Mouse (Mus musculus) forebrain, embryonic 13.5 days (tissue): Measurements from ENCODE around the gene Prlr. TPM values are rescaled to one million over a fixed set of nuclear protein-coding genes. Genes with fewer than 3 reads are reported as not detected.

ENCODE experiments used
- ATAC-seq: fragments of 200-750 bp; cut with Nextera tagmentation; 2 replicates; pipeline ENCODE4 v1.8.0; 2017
- H3K27ac ChIP-seq: fragments of 300-500 bp; sonication (generic); 2 replicates; pipeline ENCODE4 v1.5.1; 2015; ENCODE audit warnings: inconsistent platforms, mild to moderate bottlenecking, moderate library complexity
- H3K27me3 ChIP-seq: fragments of 300-500 bp; sonication (generic); 2 replicates; pipeline ENCODE4 v1.6.1; 2015; ENCODE audit warnings: mild to moderate bottlenecking, inconsistent platforms
- H3K36me3 ChIP-seq: fragments of 300-500 bp; sonication (generic); 2 replicates; pipeline ENCODE4 v1.6.1; 2015; ENCODE audit warnings: mild to moderate bottlenecking, inconsistent platforms; ENCODE audit not compliant: poor library complexity, severe bottlenecking
- H3K4me1 ChIP-seq: fragments of 300-500 bp; sonication (generic); 2 replicates; pipeline ENCODE4 v1.6.1; 2015; ENCODE audit warnings: inconsistent platforms
- H3K4me2 ChIP-seq: fragments of 300-500 bp; sonication (generic); 2 replicates; pipeline ENCODE4 v1.6.1; 2015; ENCODE audit warnings: inconsistent platforms, mild to moderate bottlenecking, moderate library complexity
- H3K4me3 ChIP-seq: fragments of 300-500 bp; sonication (generic); 2 replicates; pipeline ENCODE4 v1.5.1; 2015; ENCODE audit warnings: mild to moderate bottlenecking, inconsistent platforms
- H3K9ac ChIP-seq: fragments of 300-500 bp; sonication (generic); 2 replicates; pipeline ENCODE4 v1.6.1; 2015; ENCODE audit warnings: mild to moderate bottlenecking, inconsistent platforms
- H3K9me3 ChIP-seq: fragments of 300-500 bp; sonication (generic); replicated peaks from 2 replicates; pipeline ENCODE4 v1.6.1; 2016; ENCODE audit warnings: inconsistent platforms
- WGBS: fragments of 180-500 bp; shearing (Covaris S2); methylation state at CpG from one replicate; pipeline ENCODE4 v1.1.7; 2015; 5-methylcytosine and 5-hydroxymethylcytosine counted together
- polyA plus RNA-seq: library from polyadenylated mRNA; unstranded; fragments of >200 nt; fragmentation: Nextera tagmentation; extraction: Ambion mirVana; gene quantifications from 2 replicates; pipeline ENCODE4 v1.2.1, GENCODE M21; 2015

Prlr gene
- polyA plus RNA-seq, 1 experiment from 2014 or later, result 0.32 TPM

GRCm38 (mm10) chr15:10240228-10240795 is 63.3 kb downstream of the Prlr start:
- H3K9me3 ChIP-seq, result no peaks in the 10 kb centered on the region
- no peaks in the 10 kb centered on the region for H3K27me3 ChIP-seq
- 88% methylated on average over 5 of the region's 5 CpGs for WGBS
- H3K4me2 ChIP-seq, result no peak overlapping the region
- H3K27ac ChIP-seq, result no peak overlapping the region
- H3K4me1 ChIP-seq, result no peaks in the 10 kb centered on the region
- no peaks in the 10 kb centered on the region for H3K36me3 ChIP-seq
- no peak overlapping the region for H3K9ac ChIP-seq
- no peak overlapping the region for H3K4me3 ChIP-seq
- ATAC-seq, result no peak

- H3K9me3 ChIP-seq, result no peaks in the 10 kb centered on the region
- no peaks in the 10 kb centered on the region for H3K36me3 ChIP-seq
- no peak for ATAC-seq
- no peak overlapping the region for H3K4me2 ChIP-seq
- H3K27ac ChIP-seq, result no peak overlapping the region
- H3K4me1 ChIP-seq, result no peaks in the 10 kb centered on the region
- no peak overlapping the region for H3K4me3 ChIP-seq
- no peaks in the 10 kb centered on the region for H3K27me3 ChIP-seq
- no peak overlapping the region for H3K9ac ChIP-seq
These were observed 65.2 kb downstream of the Prlr start for GRCm38 (mm10) chr15:10242250-10242649.

- 89% methylated on average over 4 of the region's 4 CpGs for WGBS
- no peak for ATAC-seq
These were observed 72.2 kb downstream of the Prlr start for GRCm38 (mm10) chr15:10249285-10249684.

GRCm38 (mm10) chr15:10250784-10251183 is 73.7 kb downstream of the Prlr start:
- ATAC-seq, result no peak
- no peaks in the 10 kb centered on the region for H3K4me1 ChIP-seq
- H3K36me3 ChIP-seq, result no peaks in the 10 kb centered on the region
- no peak overlapping the region for H3K4me2 ChIP-seq
- H3K27me3 ChIP-seq, result no peaks in the 10 kb centered on the region
- no peak overlapping the region for H3K9ac ChIP-seq
- H3K27ac ChIP-seq, result no peak overlapping the region
- 86% methylated on average over 6 of the region's 6 CpGs for WGBS
- no peaks in the 10 kb centered on the region for H3K9me3 ChIP-seq
- H3K4me3 ChIP-seq, result no peak overlapping the region

More at GRCm38 (mm10) chr15:10249285-10249684, 72.2 kb downstream of the Prlr start:
- Histone ChIP-seq H3K4me3 (no peak overlapping the region), H3K27me3 (no peaks in the 10 kb centered on the region), H3K9me3 (no peaks in the 10 kb centered on the region), H3K4me2 (no peak overlapping the region), H3K4me1 (no peaks in the 10 kb centered on the region), H3K9ac (no peak overlapping the region), H3K27ac (no peak overlapping the region), H3K36me3 (no peaks in the 10 kb centered on the region)

GRCm38 (mm10) chr15:10252526-10252925 is 75.5 kb downstream of the Prlr start:
- Histone ChIP-seq H3K27me3 (no peaks in the 10 kb centered on the region), H3K27ac (no peak overlapping the region), H3K9ac (no peak overlapping the region), H3K4me2 (no peak overlapping the region), H3K4me1 (no peaks in the 10 kb centered on the region), H3K4me3 (no peak overlapping the region), H3K9me3 (no peaks in the 10 kb centered on the region), H3K36me3 (no peaks in the 10 kb centered on the region)
- no peak for ATAC-seq
- 13% methylated on average over 1 of the region's 1 CpGs for WGBS

GRCm38 (mm10) chr15:10262219-10262618 is 85.2 kb downstream of the Prlr start:
- Histone ChIP-seq H3K9ac (no peak overlapping the region), H3K36me3 (no peaks in the 10 kb centered on the region), H3K4me3 (no peak overlapping the region), H3K4me2 (no peak overlapping the region), H3K9me3 (no peaks in the 10 kb centered on the region), H3K27ac (no peak overlapping the region), H3K27me3 (no peaks in the 10 kb centered on the region), H3K4me1 (no peaks in the 10 kb centered on the region)
- whole genome bisulfite sequencing, result 98% methylated on average over 2 of the region's 2 CpGs
- ATAC-seq, result no peak

GRCm38 (mm10) chr15:10262641-10263040 is 85.6 kb downstream of the Prlr start:
- Histone ChIP-seq H3K36me3 (no peaks in the 10 kb centered on the region), H3K9ac (no peak overlapping the region), H3K27me3 (no peaks in the 10 kb centered on the region), H3K27ac (no peak overlapping the region), H3K9me3 (no peaks in the 10 kb centered on the region), H3K4me2 (no peak overlapping the region), H3K4me3 (no peak overlapping the region), H3K4me1 (no peaks in the 10 kb centered on the region)
- no peak for ATAC-seq
- 96% methylated on average over 1 of the region's 1 CpGs for WGBS

- no peaks in the 10 kb centered on the region for H3K4me1 ChIP-seq
- no peak overlapping the region for H3K9ac ChIP-seq
- WGBS, result 78% methylated on average over 3 of the region's 3 CpGs
- no peak overlapping the region for H3K4me2 ChIP-seq
- no peaks in the 10 kb centered on the region for H3K27me3 ChIP-seq
- H3K36me3 ChIP-seq, result no peaks in the 10 kb centered on the region
- no peaks in the 10 kb centered on the region for H3K9me3 ChIP-seq
- no peak overlapping the region for H3K4me3 ChIP-seq
- no peak for ATAC-seq
- no peak overlapping the region for H3K27ac ChIP-seq
These were observed 86.4 kb downstream of the Prlr start for GRCm38 (mm10) chr15:10263420-10263819.

GRCm38 (mm10) chr15:10264885-10265284 is 87.8 kb downstream of the Prlr start:
- WGBS, result 72% methylated on average over 5 of the region's 5 CpGs
- no peak overlapping the region for H3K4me3 ChIP-seq
- no peaks in the 10 kb centered on the region for H3K27me3 ChIP-seq
- H3K36me3 ChIP-seq, result no peaks in the 10 kb centered on the region
- H3K9ac ChIP-seq, result no peak overlapping the region
- H3K9me3 ChIP-seq, result no peaks in the 10 kb centered on the region
- ATAC-seq, result peak; percentile 45; the same call in 1 of the 2 replicates
- no peak overlapping the region for H3K4me2 ChIP-seq
- H3K4me1 ChIP-seq, result no peaks in the 10 kb centered on the region
- H3K27ac ChIP-seq, result no peak overlapping the region

GRCm38 (mm10) chr15:10267251-10267650 is 90.2 kb downstream of the Prlr start:
- H3K4me1 ChIP-seq, result no peaks in the 10 kb centered on the region
- H3K4me3 ChIP-seq, result no peak overlapping the region
- WGBS, result 59% methylated on average over 3 of the region's 3 CpGs
- no peak overlapping the region for H3K9ac ChIP-seq
- H3K27ac ChIP-seq, result no peak overlapping the region
- H3K4me2 ChIP-seq, result no peak overlapping the region
- no peaks in the 10 kb centered on the region for H3K9me3 ChIP-seq
- H3K36me3 ChIP-seq, result no peaks in the 10 kb centered on the region
- ATAC-seq, result no peak
- no peaks in the 10 kb centered on the region for H3K27me3 ChIP-seq

GRCm38 (mm10) chr15:10276386-10276785 is 99.3 kb downstream of the Prlr start:
- Histone ChIP-seq H3K9me3 (no peaks in the 10 kb centered on the region), H3K4me1 (no peaks in the 10 kb centered on the region), H3K4me2 (no peak overlapping the region), H3K27ac (no peak overlapping the region), H3K9ac (no peak overlapping the region), H3K4me3 (no peak overlapping the region), H3K36me3 (no peaks in the 10 kb centered on the region), H3K27me3 (no peaks in the 10 kb centered on the region)
- ATAC-seq, result no peak

- H3K27me3 ChIP-seq, result no peaks in the 10 kb centered on the region
- WGBS, result 83% methylated on average over 4 of the region's 4 CpGs
- no peaks in the 10 kb centered on the region for H3K9me3 ChIP-seq
- no peak for ATAC-seq
- no peak overlapping the region for H3K4me3 ChIP-seq
- no peak overlapping the region for H3K9ac ChIP-seq
- no peak overlapping the region for H3K27ac ChIP-seq
- no peaks in the 10 kb centered on the region for H3K36me3 ChIP-seq
- H3K4me2 ChIP-seq, result no peak overlapping the region
- H3K4me1 ChIP-seq, result no peaks in the 10 kb centered on the region
These were observed 100.4 kb downstream of the Prlr start for GRCm38 (mm10) chr15:10277461-10277860.

- no peak for ATAC-seq
- Histone ChIP-seq H3K4me3 (no peak overlapping the region), H3K9me3 (no peaks in the 10 kb centered on the region), H3K27me3 (no peaks in the 10 kb centered on the region), H3K36me3 (no peaks in the 10 kb centered on the region), H3K27ac (no peak overlapping the region), H3K9ac (no peak overlapping the region), H3K4me1 (no peaks in the 10 kb centered on the region), H3K4me2 (no peak overlapping the region)
- 94% methylated on average over 5 of the region's 5 CpGs for WGBS
These were observed 104.5 kb downstream of the Prlr start for GRCm38 (mm10) chr15:10281546-10281945.
